Mouse (Mus musculus): ENCODE data around the gene H2-DMb1. TPM values are rescaled to one million over a fixed set of nuclear protein-coding genes. Genes with fewer than 3 reads are reported as not detected.
A peak's percentile ranks its signal among the peaks of the same experiment; 100 is the strongest.

H2-DMb1 gene
- total and polyA plus RNA-seq, 2 experiments from 2014 or later, result 0.62 to 1.5 TPM

DNA sequence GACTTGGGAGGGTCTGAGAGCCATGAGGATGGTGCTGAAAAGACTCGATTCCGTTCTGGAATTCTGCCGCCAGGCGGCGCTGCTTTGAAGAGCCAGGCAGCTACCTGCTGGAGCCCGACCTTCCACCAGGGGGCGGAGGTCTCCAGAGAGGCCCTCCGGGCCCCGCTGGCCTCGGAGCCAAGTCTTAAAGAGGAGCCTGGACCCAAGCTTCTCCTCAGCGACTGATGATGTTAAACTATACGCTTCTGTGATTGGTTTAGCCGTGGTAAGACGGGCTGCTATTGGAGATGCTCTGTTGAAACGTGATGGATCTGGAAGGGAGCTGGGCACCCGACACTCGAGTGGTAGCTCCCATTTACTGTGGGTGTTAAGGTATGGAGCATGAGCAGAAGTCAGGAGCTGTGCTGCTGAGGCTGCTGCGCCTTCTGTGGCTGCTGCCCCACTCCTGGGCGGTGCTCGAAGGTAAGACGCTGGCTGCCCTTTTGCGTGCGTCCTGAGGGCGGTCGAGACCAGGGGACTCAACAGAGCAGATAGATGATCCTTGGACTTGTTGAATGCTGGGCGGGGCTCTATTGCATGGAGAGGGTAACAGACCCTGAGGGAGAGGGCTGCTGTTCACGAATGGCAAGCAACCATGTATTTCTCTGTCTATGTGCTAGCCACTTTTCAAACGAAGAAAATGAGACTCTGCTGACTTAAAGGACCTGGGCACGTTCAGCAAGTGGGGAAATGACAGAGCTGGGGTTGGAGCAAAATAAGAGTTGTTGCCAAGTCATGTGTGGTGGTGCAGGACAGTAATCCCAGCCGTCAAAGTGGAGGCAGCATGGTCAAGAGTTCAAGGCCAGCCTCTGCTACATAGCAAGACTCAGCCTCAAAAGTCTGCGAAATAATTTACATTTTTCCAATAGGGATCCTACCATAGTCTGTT, 17.3 kb upstream of the H2-DMb1 start:
- H3K27me3 ChIP-seq (ENCODE audit: insufficient read depth, low read length), result peaks cover 25% of the 10 kb centered on the region
- 0 out of 2 replicates have a peak, but pooled peaks cover 5% of the 10 kb centered on the region for H3K4me1 ChIP-seq (ENCODE audit: insufficient read depth)
- no peaks in the 10 kb centered on the region for H3K36me3 ChIP-seq (ENCODE audit: insufficient read depth)
- peak; percentile 99 for TF ChIP-seq CTCF (IDR thresholded peaks at IDR 0.05; ENCODE audit: low read depth)
- H3K27ac ChIP-seq (ENCODE audit: low read depth, low read length), result no peak overlapping the region
- WGBS, result 8% methylated on average over 31 of the region's 31 CpGs
- peak; percentile 99 for ATAC-seq
- peak overlapping the region; percentile 30 for H3K4me3 ChIP-seq (ENCODE audit: low read depth, low read length)
- peak overlapping the region; percentile 15 for H3K9ac ChIP-seq
- DNase-seq, result peak; percentile 98
- H3K4me2 ChIP-seq (ENCODE audit: low read depth), result peak overlapping the region; percentile 55
- no peaks in the 10 kb centered on the region for H3K9me3 ChIP-seq (ENCODE audit: low read length)

DNA sequence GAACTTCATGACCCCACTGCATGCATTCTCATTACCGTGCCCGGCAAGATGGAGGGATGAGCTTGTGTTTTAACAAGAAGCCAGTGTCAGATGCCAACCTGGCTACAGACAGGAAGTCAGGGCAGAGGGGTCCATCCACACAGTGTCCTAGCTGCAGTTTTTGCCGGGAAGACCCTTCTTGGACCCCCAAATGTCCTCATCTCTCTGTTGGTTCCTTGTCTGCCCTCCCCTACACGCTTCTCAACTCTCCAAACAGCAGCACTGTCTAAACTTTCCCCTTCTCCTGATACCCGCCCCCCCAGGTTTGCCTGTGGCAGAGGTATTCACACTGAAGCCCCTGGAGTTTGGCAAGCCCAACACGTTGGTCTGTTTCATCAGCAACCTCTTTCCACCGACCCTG, 15.3 kb upstream of the H2-DMb1 start:
- H3K9me3 ChIP-seq (ENCODE audit: low read length), result no peaks in the 10 kb centered on the region
- peaks cover 34% of the 10 kb centered on the region for H3K27me3 ChIP-seq (ENCODE audit: insufficient read depth, low read length)
- H3K4me2 ChIP-seq (ENCODE audit: low read depth), result no peak overlapping the region
- no peak overlapping the region for H3K27ac ChIP-seq (ENCODE audit: low read depth, low read length)
- DNase-seq (no peak), ATAC-seq (no peak)
- H3K4me1 ChIP-seq (ENCODE audit: insufficient read depth), result 0 out of 2 replicates have a peak, but pooled peaks cover 5% of the 10 kb centered on the region
- 78% methylated on average over 7 of the region's 7 CpGs for WGBS
- no peaks in the 10 kb centered on the region for H3K36me3 ChIP-seq (ENCODE audit: insufficient read depth)
- no peak overlapping the region for H3K9ac ChIP-seq
- no peak overlapping the region for H3K4me3 ChIP-seq (ENCODE audit: low read depth, low read length)
- no peak for TF ChIP-seq CTCF (IDR thresholded peaks at IDR 0.05; ENCODE audit: low read depth)

DNA sequence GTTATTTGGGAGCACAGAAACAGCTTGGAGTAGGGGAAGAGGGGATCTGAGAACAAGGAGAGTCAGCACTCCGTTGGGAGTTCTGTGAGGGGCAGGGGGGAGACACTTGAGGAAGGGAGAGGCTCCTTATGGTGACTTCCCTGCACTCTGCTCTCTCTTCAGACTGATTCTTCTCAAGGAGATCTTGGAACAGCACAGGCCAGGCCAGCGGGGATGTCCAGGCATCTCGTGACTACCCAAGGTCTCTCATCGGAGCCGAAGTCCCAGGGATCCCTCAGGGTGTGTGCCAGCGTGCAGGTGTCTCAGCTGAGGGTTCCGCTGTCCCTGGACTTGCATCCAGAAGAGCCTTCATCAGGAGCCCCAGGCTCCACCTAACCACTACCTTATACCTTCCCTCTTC, 14.2 kb upstream of the H2-DMb1 start:
- whole genome bisulfite sequencing, result 82% methylated on average over 7 of the region's 7 CpGs
- no peak for TF ChIP-seq CTCF (IDR thresholded peaks at IDR 0.05; ENCODE audit: low read depth)

DNA sequence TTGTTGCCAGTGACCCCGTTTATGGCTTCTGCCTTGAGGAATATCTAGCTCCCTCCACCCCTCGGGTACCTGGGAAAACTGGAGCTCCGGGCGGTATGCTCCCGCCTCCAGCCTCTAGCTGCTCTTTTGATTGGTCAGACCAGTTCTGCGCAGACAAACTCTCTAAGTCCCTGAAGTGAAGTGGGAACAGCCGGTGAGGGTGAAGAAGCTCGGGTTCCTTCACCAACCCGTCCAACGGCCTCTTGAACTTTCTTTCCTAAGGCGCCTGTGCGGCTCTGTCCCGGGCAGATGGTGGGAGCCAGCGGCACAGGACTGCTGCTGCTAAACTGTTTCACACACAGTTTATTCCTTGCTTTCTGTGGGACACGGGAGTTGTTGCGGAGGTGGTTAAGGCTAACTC, 13.5 kb upstream of the H2-DMb1 start:
- peak overlapping the region; percentile 13 for H3K4me3 ChIP-seq (ENCODE audit: low read depth, low read length)
- H3K9me3 ChIP-seq (ENCODE audit: low read length), result no peaks in the 10 kb centered on the region
- 0 out of 2 replicates have a peak, but pooled peaks cover 5% of the 10 kb centered on the region for H3K4me1 ChIP-seq (ENCODE audit: insufficient read depth)
- H3K27me3 ChIP-seq (ENCODE audit: insufficient read depth, low read length), result peaks cover 34% of the 10 kb centered on the region
- no peaks in the 10 kb centered on the region for H3K36me3 ChIP-seq (ENCODE audit: insufficient read depth)
- no peak overlapping the region for H3K9ac ChIP-seq
- no peak overlapping the region for H3K27ac ChIP-seq (ENCODE audit: low read depth, low read length)
- 1% methylated on average over 16 of the region's 16 CpGs for WGBS
- no peak for TF ChIP-seq CTCF (IDR thresholded peaks at IDR 0.05; ENCODE audit: low read depth)
- peak overlapping the region; percentile 40 for H3K4me2 ChIP-seq (ENCODE audit: low read depth)
- no peak for DNase-seq
- no peak for ATAC-seq

More for the DNA sequence above, 14.2 kb upstream of the H2-DMb1 start:
- Histone ChIP-seq H3K9ac (no peak overlapping the region), H3K4me2 (ENCODE audit: low read depth) (no peak overlapping the region), H3K9me3 (ENCODE audit: low read length) (no peaks in the 10 kb centered on the region), H3K36me3 (ENCODE audit: insufficient read depth) (no peaks in the 10 kb centered on the region), H3K27me3 (ENCODE audit: insufficient read depth, low read length) (peaks cover 34% of the 10 kb centered on the region), H3K4me1 (ENCODE audit: insufficient read depth) (0 out of 2 replicates have a peak, but pooled peaks cover 5% of the 10 kb centered on the region), H3K4me3 (ENCODE audit: low read depth, low read length) (no peak overlapping the region), H3K27ac (ENCODE audit: low read depth, low read length) (no peak overlapping the region)
- ATAC-seq, result no peak
- no peak for DNase-seq

DNA sequence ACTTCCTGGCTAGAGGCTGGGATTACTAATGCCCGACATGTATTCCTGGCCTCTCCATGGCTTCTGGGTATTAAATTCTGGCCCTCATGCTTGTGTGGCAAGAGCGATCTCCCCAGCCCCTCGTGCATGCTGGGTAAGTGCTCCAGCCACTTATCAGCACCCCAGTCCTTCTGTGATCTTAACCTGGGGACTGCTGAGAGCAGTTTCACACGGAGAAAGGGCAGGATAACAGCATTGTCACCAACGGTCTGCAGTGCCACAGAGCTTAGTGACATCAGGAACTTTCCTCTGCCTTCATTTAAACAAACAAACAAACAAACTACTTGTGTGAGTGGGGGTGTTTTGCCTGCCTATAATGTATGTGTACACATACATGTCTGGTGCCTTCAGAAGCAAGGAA, 12.6 kb upstream of the H2-DMb1 start:
- no peaks in the 10 kb centered on the region for H3K9me3 ChIP-seq (ENCODE audit: low read length)
- no peak for TF ChIP-seq CTCF (IDR thresholded peaks at IDR 0.05; ENCODE audit: low read depth)
- H3K4me2 ChIP-seq (ENCODE audit: low read depth), result no peak overlapping the region
- 10% methylated on average over 5 of the region's 5 CpGs for WGBS
- peaks cover 34% of the 10 kb centered on the region for H3K27me3 ChIP-seq (ENCODE audit: insufficient read depth, low read length)
- no peak overlapping the region for H3K9ac ChIP-seq
- no peaks in the 10 kb centered on the region for H3K36me3 ChIP-seq (ENCODE audit: insufficient read depth)
- no peak overlapping the region for H3K27ac ChIP-seq (ENCODE audit: low read depth, low read length)
- no peak for DNase-seq
- no peak for ATAC-seq
- H3K4me3 ChIP-seq (ENCODE audit: low read depth, low read length), result no peak overlapping the region
- 0 out of 2 replicates have a peak, but pooled peaks cover 5% of the 10 kb centered on the region for H3K4me1 ChIP-seq (ENCODE audit: insufficient read depth)

DNA sequence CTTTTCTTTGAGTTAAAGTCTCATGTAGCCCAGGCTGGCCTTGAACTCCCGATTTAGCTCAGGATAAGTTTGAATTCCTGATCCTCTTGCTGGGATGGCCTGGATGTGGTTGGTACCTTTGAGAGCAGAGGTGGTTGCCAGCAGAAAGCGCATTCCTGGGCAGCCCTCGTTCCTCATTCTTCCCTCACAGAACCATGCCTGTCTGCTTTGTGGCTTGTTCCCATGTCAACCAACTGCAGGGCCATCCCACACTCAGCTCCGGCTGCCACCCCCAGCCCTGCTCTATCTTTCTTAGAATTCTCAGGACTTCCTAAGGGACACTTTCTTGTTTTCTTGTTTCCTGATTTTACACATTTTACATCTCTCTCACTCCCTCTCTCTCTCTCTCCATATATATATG, 11.4 kb upstream of the H2-DMb1 start:
- no peak for TF ChIP-seq CTCF (IDR thresholded peaks at IDR 0.05; ENCODE audit: low read depth)
- Histone ChIP-seq H3K4me3 (ENCODE audit: low read depth, low read length) (no peak overlapping the region), H3K27ac (ENCODE audit: low read depth, low read length) (no peak overlapping the region), H3K27me3 (ENCODE audit: insufficient read depth, low read length) (peaks cover 34% of the 10 kb centered on the region), H3K36me3 (ENCODE audit: insufficient read depth) (no peaks in the 10 kb centered on the region), H3K4me2 (ENCODE audit: low read depth) (no peak overlapping the region), H3K4me1 (ENCODE audit: insufficient read depth) (no peaks in the 10 kb centered on the region), H3K9me3 (ENCODE audit: low read length) (no peaks in the 10 kb centered on the region), H3K9ac (no peak overlapping the region)
- ATAC-seq, result no peak
- no peak for DNase-seq
- WGBS, result 46% methylated on average over 4 of the region's 4 CpGs

DNA sequence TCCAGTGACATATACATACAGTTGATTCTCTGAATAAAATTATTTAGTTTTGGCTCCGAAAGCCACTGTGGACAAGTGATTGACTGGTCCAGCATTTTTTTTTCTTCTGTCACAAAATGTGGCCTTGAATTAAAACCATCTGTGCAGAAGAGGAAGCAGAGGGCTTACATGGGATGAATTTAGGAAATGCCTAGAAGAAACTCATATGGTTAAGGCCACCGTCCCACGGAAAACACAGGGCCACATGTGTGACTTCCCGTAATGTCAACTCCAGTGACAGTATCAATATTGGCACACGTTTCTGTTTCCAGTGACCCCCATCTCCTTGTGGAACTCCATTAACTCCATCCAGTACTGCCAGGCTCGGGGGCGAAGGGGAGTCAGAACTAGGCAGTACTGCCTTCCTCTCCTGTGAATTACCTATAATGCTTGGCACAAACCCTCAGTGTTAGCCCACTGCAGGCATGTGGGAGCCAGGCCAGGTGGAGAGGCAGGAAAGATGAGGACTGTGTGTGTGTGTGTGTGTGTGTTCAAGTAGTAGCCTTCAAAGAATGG, 10.3 kb upstream of the H2-DMb1 start:
- TF ChIP-seq CTCF (IDR thresholded peaks at IDR 0.05; ENCODE audit: low read depth), result no peak
- ATAC-seq, result no peak
- no peaks in the 10 kb centered on the region for H3K9me3 ChIP-seq (ENCODE audit: low read length)
- H3K4me1 ChIP-seq (ENCODE audit: insufficient read depth), result no peaks in the 10 kb centered on the region
- H3K27ac ChIP-seq (ENCODE audit: low read depth, low read length), result no peak overlapping the region
- 87% methylated on average over 7 of the region's 7 CpGs for WGBS
- no peak overlapping the region for H3K4me2 ChIP-seq (ENCODE audit: low read depth)
- no peak overlapping the region for H3K4me3 ChIP-seq (ENCODE audit: low read depth, low read length)
- no peak for DNase-seq
- no peak overlapping the region for H3K9ac ChIP-seq
- peaks cover 34% of the 10 kb centered on the region for H3K27me3 ChIP-seq (ENCODE audit: insufficient read depth, low read length)
- no peaks in the 10 kb centered on the region for H3K36me3 ChIP-seq (ENCODE audit: insufficient read depth)

Measured in forebrain, postnatal 0 days (tissue).